Mouse (Mus musculus): ENCODE measurements around the gene Crybb3. TPM values are rescaled to one million over a fixed set of nuclear protein-coding genes. Genes with fewer than 3 reads are reported as not detected.

The Crybb3 gene
- polyA plus RNA-seq (2012; rRNA removed) = 0.41 and 0.84 TPM in 2 replicates

DNA sequence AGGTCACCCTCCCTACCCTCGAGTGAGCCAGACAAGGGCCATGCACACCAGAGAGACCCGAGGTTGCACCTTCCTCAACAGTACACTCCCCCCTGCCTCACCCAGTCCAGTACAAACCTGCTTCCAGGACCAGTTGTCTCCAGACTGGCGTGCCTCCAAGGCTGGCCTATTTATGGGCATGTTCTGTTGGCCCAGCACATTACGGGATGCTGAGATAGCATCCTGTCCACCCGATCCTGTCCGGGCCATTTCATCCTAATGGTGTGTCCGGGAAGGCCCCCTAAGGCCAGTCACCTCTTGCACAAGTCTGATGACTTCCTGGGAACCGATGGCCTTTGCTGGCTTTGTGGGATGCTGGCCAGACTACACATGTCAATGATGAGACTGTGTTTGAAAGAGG, at the start of gene Crybb3:
Gene Crybb3, minus strand, starts transcription at position 146 of the 400 bp plus-strand sequence.
- H3K27me3 ChIP-seq (ENCODE audit: control insufficient read depth, insufficient read depth, low read length) = no peaks in the 10 kb centered on the region
- H3K27ac ChIP-seq (ENCODE audit: control insufficient read depth, insufficient read depth, low read depth, low read length) = peak within 1 kb of the TSS; percentile 35
- H3K4me3 ChIP-seq (ENCODE audit: control insufficient read depth, low read depth, low read length) = no peak within 1 kb of the TSS
- TF ChIP-seq CTCF (IDR thresholded peaks at IDR 0.05; ENCODE audit: control insufficient read depth, insufficient read depth, insufficient replicate concordance, low read depth, low read length) = no peak
- TF ChIP-seq POLR2A (IDR thresholded peaks at IDR 0.05; ENCODE audit: control insufficient read depth, low read depth, low read length) = no peak
- no peaks in the 10 kb centered on the region for H3K36me3 ChIP-seq (ENCODE audit: control insufficient read depth, insufficient read depth, low read length)
- H3K4me1 ChIP-seq (ENCODE audit: control insufficient read depth, insufficient read depth, low read length) = peaks cover 18% of the 10 kb centered on the region

DNA sequence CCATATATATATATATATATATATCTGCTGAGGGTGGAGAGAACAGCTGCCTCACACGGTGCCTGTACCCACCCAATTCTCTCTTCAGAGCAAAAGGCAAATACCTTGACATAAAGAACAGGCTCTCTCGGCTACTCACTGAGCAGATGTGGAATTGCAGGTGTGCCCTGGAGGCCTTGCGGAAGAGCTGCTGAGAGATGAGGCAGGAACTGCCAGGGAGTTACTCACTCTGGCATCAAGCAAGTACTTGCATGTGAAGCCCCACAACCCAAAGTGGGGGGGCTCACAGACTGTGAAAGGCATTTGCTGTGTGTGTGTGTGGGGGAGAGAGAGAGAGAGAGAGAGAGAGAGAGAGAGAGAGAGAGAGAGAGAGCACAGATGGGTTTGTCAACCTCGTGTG, 47.0 kb upstream of the Crybb3 start:
- TF ChIP-seq POLR2A (IDR thresholded peaks at IDR 0.05; ENCODE audit: control insufficient read depth, low read depth, low read length) (no peak), CTCF (IDR thresholded peaks at IDR 0.05; ENCODE audit: control insufficient read depth, insufficient read depth, insufficient replicate concordance, low read depth, low read length) (no peak)
- no peak overlapping the region for H3K27ac ChIP-seq (ENCODE audit: control insufficient read depth, insufficient read depth, low read depth, low read length)

DNA sequence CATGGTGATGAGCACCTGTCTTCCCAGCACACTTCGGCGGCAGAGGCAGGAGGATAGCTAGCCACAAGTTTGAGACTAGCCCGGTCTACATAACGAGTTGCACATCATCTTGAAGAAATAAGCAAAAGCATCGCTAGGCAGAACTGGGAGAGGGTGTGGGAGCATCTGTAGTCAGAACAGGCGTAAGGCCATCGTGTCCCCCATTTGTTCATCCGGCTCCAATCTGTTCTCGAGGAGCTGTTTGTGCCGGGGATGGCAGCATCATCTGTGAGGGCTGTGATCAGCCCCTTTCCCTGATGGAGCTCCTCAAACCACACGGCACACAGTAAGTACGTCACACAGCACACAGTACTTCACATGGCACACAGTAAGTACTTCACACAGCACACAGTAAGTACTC, 45.1 kb upstream of the Crybb3 start:
- no peak overlapping the region for H3K4me3 ChIP-seq (ENCODE audit: control insufficient read depth, low read depth, low read length)
- no peaks in the 10 kb centered on the region for H3K27me3 ChIP-seq (ENCODE audit: control insufficient read depth, insufficient read depth, low read length)
- H3K4me1 ChIP-seq (ENCODE audit: control insufficient read depth, insufficient read depth, low read length) = no peaks in the 10 kb centered on the region
- H3K36me3 ChIP-seq (ENCODE audit: control insufficient read depth, insufficient read depth, low read length) = no peaks in the 10 kb centered on the region
- H3K27ac ChIP-seq (ENCODE audit: control insufficient read depth, insufficient read depth, low read depth, low read length) = no peak overlapping the region
- TF ChIP-seq POLR2A (IDR thresholded peaks at IDR 0.05; ENCODE audit: control insufficient read depth, low read depth, low read length) (no peak), CTCF (IDR thresholded peaks at IDR 0.05; ENCODE audit: control insufficient read depth, insufficient read depth, insufficient replicate concordance, low read depth, low read length) (no peak)

More for the DNA sequence above, 47.0 kb upstream of the Crybb3 start:
- H3K4me1 ChIP-seq (ENCODE audit: control insufficient read depth, insufficient read depth, low read length) = no peaks in the 10 kb centered on the region
- no peak overlapping the region for H3K4me3 ChIP-seq (ENCODE audit: control insufficient read depth, low read depth, low read length)
- H3K27me3 ChIP-seq (ENCODE audit: control insufficient read depth, insufficient read depth, low read length) = no peaks in the 10 kb centered on the region
- H3K36me3 ChIP-seq (ENCODE audit: control insufficient read depth, insufficient read depth, low read length) = no peaks in the 10 kb centered on the region

DNA sequence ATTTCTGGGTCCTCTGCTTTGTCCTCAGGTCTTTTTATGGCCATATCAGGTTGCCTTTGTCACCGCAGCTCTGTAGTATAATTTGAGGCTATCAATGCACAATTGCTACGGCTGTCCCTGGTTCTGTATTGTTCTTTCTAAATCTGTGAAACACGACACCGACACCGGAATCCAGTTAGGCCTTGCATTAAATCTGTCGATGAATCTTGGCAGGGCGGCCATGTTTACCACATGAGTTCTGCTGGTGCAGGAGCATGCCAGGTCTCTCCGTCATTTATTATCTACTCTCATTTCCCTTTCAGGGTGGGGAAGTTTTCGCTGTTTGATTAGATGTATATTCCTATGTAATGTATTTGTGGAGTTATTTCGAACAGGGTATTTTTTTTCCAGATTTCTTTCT, 42.3 kb upstream of the Crybb3 start:
- H3K36me3 ChIP-seq (ENCODE audit: control insufficient read depth, insufficient read depth, low read length) = no peaks in the 10 kb centered on the region
- no peaks in the 10 kb centered on the region for H3K27me3 ChIP-seq (ENCODE audit: control insufficient read depth, insufficient read depth, low read length)
- H3K4me3 ChIP-seq (ENCODE audit: control insufficient read depth, low read depth, low read length) = no peak overlapping the region
- H3K27ac ChIP-seq (ENCODE audit: control insufficient read depth, insufficient read depth, low read depth, low read length) = no peak overlapping the region
- no peaks in the 10 kb centered on the region for H3K4me1 ChIP-seq (ENCODE audit: control insufficient read depth, insufficient read depth, low read length)
- TF ChIP-seq POLR2A (IDR thresholded peaks at IDR 0.05; ENCODE audit: control insufficient read depth, low read depth, low read length) (no peak), CTCF (IDR thresholded peaks at IDR 0.05; ENCODE audit: control insufficient read depth, insufficient read depth, insufficient replicate concordance, low read depth, low read length) (no peak)

DNA sequence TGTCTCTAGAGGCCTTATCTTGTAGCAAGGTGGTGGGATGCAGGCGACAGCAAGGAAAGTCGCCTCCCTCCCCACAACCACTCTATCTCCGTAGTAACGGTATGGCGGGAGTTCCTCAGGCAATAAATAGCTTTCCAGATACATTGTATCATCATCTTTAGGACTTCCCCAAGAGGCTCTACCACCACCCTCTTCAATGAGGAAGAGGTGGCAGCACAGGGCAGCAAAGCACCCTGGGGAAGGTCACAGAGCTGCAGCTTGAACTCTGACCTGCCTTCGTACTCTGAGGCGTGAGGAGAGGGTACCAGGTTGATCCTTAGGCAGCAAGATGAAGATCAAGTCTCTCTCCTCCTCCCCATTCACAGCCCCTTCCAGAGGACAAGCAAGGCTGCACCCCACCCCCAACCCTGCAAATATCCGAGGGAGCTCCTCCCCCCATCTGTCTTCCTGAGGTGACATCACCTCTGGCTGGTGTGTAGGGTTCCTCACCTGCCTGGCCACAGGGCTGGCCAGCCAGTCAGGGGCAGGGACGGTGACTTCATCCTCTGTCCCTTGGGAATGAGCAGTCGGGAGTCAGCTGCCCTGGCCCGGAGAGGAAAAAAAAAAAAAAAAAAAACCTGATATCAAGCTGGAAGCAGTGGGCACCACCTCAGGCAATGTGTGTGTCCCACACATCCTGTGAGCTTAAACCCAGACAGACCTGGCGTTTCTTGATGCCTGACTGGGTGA, 41.1 kb upstream of the Crybb3 start:
- TF ChIP-seq CTCF (IDR thresholded peaks at IDR 0.05; ENCODE audit: control insufficient read depth, insufficient read depth, insufficient replicate concordance, low read depth, low read length) (no peak), POLR2A (IDR thresholded peaks at IDR 0.05; ENCODE audit: control insufficient read depth, low read depth, low read length) (no peak)
- Histone ChIP-seq H3K36me3 (ENCODE audit: control insufficient read depth, insufficient read depth, low read length) (no peaks in the 10 kb centered on the region), H3K27me3 (ENCODE audit: control insufficient read depth, insufficient read depth, low read length) (no peaks in the 10 kb centered on the region), H3K27ac (ENCODE audit: control insufficient read depth, insufficient read depth, low read depth, low read length) (no peak overlapping the region), H3K4me1 (ENCODE audit: control insufficient read depth, insufficient read depth, low read length) (no peaks in the 10 kb centered on the region), H3K4me3 (ENCODE audit: control insufficient read depth, low read depth, low read length) (no peak overlapping the region)

DNA sequence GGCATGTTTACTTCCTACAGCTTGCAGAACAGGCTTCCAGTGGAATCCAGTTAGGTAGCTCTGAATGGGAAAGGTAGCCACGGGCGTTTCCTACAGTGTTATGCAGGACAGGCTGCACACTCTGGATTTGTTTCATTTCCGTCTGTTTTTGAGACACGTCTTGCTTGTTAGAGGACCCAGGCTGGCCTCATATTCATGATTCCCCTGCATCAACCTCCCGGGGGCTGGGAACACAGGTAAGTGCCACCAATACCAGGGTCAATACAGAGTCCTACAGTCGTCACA, 40.1 kb upstream of the Crybb3 start:
- H3K36me3 ChIP-seq (ENCODE audit: control insufficient read depth, insufficient read depth, low read length) = no peaks in the 10 kb centered on the region
- H3K27me3 ChIP-seq (ENCODE audit: control insufficient read depth, insufficient read depth, low read length) = no peaks in the 10 kb centered on the region
- TF ChIP-seq POLR2A (IDR thresholded peaks at IDR 0.05; ENCODE audit: control insufficient read depth, low read depth, low read length) = no peak
- TF ChIP-seq CTCF (IDR thresholded peaks at IDR 0.05; ENCODE audit: control insufficient read depth, insufficient read depth, insufficient replicate concordance, low read depth, low read length) = no peak
- H3K4me1 ChIP-seq (ENCODE audit: control insufficient read depth, insufficient read depth, low read length) = no peaks in the 10 kb centered on the region
- no peak overlapping the region for H3K4me3 ChIP-seq (ENCODE audit: control insufficient read depth, low read depth, low read length)
- H3K27ac ChIP-seq (ENCODE audit: control insufficient read depth, insufficient read depth, low read depth, low read length) = no peak overlapping the region

DNA sequence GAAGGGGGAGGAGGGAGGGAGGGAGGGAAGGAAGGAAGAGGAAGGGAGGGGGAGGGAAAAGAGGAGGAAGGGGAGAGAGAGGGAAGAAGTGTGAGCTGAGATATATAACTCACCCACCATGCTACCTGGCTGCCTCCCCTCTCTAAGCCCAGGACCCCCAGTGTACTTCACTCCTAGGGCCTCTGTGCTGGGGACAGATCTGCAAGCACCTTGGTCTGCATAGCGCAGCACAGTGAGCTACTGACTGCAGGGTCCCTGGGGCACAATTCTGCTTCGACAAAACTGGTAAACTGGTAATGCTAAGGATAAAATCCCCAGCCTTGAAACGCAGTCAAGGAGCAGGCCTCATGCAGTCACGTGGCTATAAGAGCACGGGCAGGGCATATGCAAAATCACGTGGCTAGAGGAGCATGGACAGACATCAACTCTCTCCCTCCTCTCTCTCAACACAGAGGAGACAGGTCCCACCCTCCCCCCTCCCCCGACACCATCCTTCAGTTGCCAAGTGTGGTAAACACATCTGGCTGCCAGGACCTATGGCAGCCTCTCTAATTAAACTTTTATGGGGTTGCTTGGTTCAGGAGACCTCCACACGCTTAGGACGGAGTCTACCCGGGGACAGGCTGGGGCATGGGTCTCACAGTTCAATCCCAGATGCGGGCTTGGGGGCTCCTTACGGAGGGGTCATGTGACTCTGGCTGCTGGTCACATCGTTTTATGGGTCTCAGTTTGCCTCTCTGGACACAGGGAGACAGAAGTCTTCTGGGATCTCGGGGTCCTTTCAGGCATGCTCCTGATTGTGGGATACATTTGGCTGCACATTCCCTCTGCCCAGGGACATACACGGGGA, 39.6 kb upstream of the Crybb3 start:
- H3K4me3 ChIP-seq (ENCODE audit: control insufficient read depth, low read depth, low read length) = no peak overlapping the region
- no peak for TF ChIP-seq POLR2A (IDR thresholded peaks at IDR 0.05; ENCODE audit: control insufficient read depth, low read depth, low read length)
- TF ChIP-seq CTCF (IDR thresholded peaks at IDR 0.05; ENCODE audit: control insufficient read depth, insufficient read depth, insufficient replicate concordance, low read depth, low read length) = no peak
- no peaks in the 10 kb centered on the region for H3K4me1 ChIP-seq (ENCODE audit: control insufficient read depth, insufficient read depth, low read length)
- H3K27ac ChIP-seq (ENCODE audit: control insufficient read depth, insufficient read depth, low read depth, low read length) = no peak overlapping the region
- H3K36me3 ChIP-seq (ENCODE audit: control insufficient read depth, insufficient read depth, low read length) = no peaks in the 10 kb centered on the region
- H3K27me3 ChIP-seq (ENCODE audit: control insufficient read depth, insufficient read depth, low read length) = no peaks in the 10 kb centered on the region
